Mouse (Mus musculus) ES-E14 (cell line): Measurements from ENCODE around the gene Mllt3.

Source experiments
- CHD2 ChIP-seq: IDR thresholded peaks from 2 replicates; pipeline ENCODE4 v1.6.1; 2014; ENCODE audit warnings: mild to moderate bottlenecking, low read depth, low read length, inconsistent platforms
- HCFC1 ChIP-seq: IDR thresholded peaks from 2 replicates; pipeline ENCODE4 v1.6.1; 2012; ENCODE audit warnings: low read length, inconsistent platforms, borderline replicate concordance; ENCODE audit not compliant: insufficient read depth
- MAFK ChIP-seq: IDR thresholded peaks from 2 replicates; pipeline ENCODE4 v1.6.1; 2014; ENCODE audit warnings: mild to moderate bottlenecking, low read depth, low read length, inconsistent platforms; ENCODE audit not compliant: insufficient read depth
- ZC3H11A ChIP-seq: IDR thresholded peaks from 2 replicates; pipeline ENCODE4 v1.6.1; 2012; ENCODE audit warnings: low read depth, mild to moderate bottlenecking, inconsistent platforms, low read length, borderline replicate concordance
- ZNF384 ChIP-seq: IDR thresholded peaks from 2 replicates; pipeline ENCODE4 v1.6.1; 2012; ENCODE audit warnings: low read depth, low read length, inconsistent platforms

DNA sequence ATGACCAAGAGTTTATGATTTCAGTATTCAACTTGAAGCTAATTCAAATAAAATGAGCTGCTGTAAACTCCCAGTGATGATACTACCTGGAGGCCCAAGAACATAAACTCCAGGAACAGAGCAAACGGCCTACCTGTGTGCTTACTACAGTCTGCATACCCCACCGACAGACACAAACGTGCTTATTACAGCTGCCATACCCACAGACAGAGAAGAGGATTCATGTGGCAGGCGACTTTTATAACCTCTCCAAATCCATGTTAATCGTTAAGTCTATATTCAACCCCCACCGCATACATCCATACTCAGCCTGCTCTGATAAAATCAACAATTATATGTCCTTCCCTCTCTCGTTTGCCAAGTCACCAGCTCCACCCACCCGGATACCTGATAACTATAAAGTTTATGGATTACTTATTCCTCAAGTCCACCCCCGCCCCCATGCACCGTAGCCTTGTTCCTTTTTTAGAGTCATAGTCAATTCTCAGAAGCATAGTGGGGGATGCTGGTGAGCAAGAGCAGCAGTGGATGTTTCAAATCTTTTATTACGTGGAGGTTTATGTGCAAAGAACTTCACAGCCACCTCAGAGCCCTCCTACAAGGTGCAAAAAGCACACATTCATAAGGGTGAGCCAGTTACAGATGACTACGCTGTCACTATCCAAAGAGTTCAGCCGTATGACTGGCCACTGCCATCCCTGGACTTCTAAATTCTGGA lies 70.0 kb downstream of the Mllt3 start:
- TF ChIP-seq ZC3H11A, result no peak
- no peak for TF ChIP-seq MAFK
- TF ChIP-seq ZNF384, result no peak
- no peak for TF ChIP-seq CHD2
- TF ChIP-seq HCFC1, result no peak
